Mouse (Mus musculus) olfactory bulb, adult 2 months (tissue): ENCODE measurements around the gene Parp8.

Experiments used
- CTCF ChIP-seq: fragments of 200-500 bp; IDR thresholded peaks from 2 replicates; pipeline ENCODE4 v1.5.1; 2012; ENCODE audit warnings: low read depth, mild to moderate bottlenecking, low read length, moderate library complexity; ENCODE audit not compliant: insufficient read depth
- POLR2A ChIP-seq: fragments of 200-500 bp; IDR thresholded peaks from 2 replicates; pipeline ENCODE4 v1.6.1; 2012; ENCODE audit warnings: mild to moderate bottlenecking, low read depth, low read length, moderate library complexity; ENCODE audit not compliant: insufficient read depth

DNA sequence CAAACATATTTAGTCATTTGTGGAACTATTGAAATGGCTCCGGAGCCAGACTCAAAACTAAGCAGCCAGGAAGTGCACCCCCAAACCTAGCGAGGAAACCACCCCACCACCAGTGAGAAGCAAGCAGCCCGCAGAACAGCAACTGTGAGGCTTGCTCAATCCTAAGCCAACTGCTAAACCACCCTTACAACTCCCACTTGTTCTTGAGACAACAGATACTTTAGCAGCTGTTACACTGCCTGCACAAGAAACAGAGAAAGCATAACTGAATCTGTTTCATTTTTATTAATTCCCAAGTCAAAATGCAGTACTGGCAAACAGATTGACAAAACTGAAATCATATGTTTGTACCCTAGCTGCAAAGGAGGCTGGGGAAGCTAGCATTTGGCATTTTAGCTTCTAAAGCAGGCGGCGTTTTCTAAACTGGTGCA is 23.2 kb upstream of the Parp8 start:
- TF ChIP-seq POLR2A (no peak), CTCF (no peak)
